In genomic region chr8:34664429-34664828, GRCm38 (mm10) we compare ENCODE assay signal across 30 mouse cellular contexts.
"Had no signal": no experiment of that assay in that cellular context is flagged by ENCODE, and none has a peak within 500 bp of the region (broad histone marks: within the 10 kb centered on the region; RNA-seq: fewer than 3 reads in every experiment).

No protein-coding gene starts in this region.

- H3K27me3 ChIP-seq: limb, embryonic 12.5 days; limb, embryonic 13.5 days; limb, embryonic 15.5 days; liver, embryonic 12.5 days; liver, embryonic 13.5 days; liver, embryonic 15.5 days; lung, embryonic 15.5 days; megakaryocyte, embryonic 14.5 days; midbrain, embryonic 12.5 days; midbrain, embryonic 13.5 days had no signal

- H3K9ac ChIP-seq: limb, embryonic 12.5 days; limb, embryonic 13.5 days; limb, embryonic 15.5 days; liver, embryonic 12.5 days; liver, embryonic 13.5 days; liver, embryonic 14.5 days; liver, embryonic 15.5 days; liver, postnatal 0 days; lung, embryonic 14.5 days; lung, embryonic 15.5 days; midbrain, embryonic 12.5 days; midbrain, embryonic 13.5 days had no signal

- H3K4me1 ChIP-seq: limb, embryonic 10.5 days; limb, embryonic 12.5 days; limb, embryonic 13.5 days; limb, embryonic 15.5 days; liver, embryonic 12.5 days; liver, embryonic 13.5 days; liver, embryonic 15.5 days; lung, embryonic 15.5 days; midbrain, embryonic 10.5 days; midbrain, embryonic 12.5 days; midbrain, embryonic 13.5 days had no signal

- H3K36me3 ChIP-seq: limb, embryonic 10.5 days; limb, embryonic 12.5 days; limb, embryonic 13.5 days; limb, embryonic 15.5 days; liver, embryonic 12.5 days; liver, embryonic 13.5 days; liver, embryonic 15.5 days; lung, embryonic 15.5 days; midbrain, embryonic 10.5 days; midbrain, embryonic 12.5 days; midbrain, embryonic 13.5 days had no signal

- H3K4me3 ChIP-seq: left cerebral cortex, adult 2 months; limb, embryonic 10.5 days; limb, embryonic 12.5 days; limb, embryonic 13.5 days; limb, embryonic 15.5 days; liver, embryonic 12.5 days; liver, embryonic 13.5 days; liver, embryonic 15.5 days; lung, embryonic 15.5 days; megakaryocyte, embryonic 14.5 days; midbrain, embryonic 10.5 days; midbrain, embryonic 12.5 days; midbrain, embryonic 13.5 days; myocyte had no signal

- H3K27ac ChIP-seq: left cerebral cortex, adult 2 months; limb, embryonic 10.5 days; limb, embryonic 12.5 days; limb, embryonic 13.5 days; limb, embryonic 15.5 days; liver, embryonic 12.5 days; liver, embryonic 13.5 days; liver, embryonic 14.5 days; liver, embryonic 15.5 days; lung, embryonic 15.5 days; macrophage; midbrain, embryonic 10.5 days; midbrain, embryonic 12.5 days; midbrain, embryonic 13.5 days had no signal

- H3K4me2 ChIP-seq: limb, embryonic 12.5 days; limb, embryonic 13.5 days; limb, embryonic 15.5 days; liver, embryonic 11.5 days; liver, embryonic 12.5 days; liver, embryonic 13.5 days; liver, embryonic 15.5 days; lung, embryonic 14.5 days; lung, embryonic 15.5 days; midbrain, embryonic 12.5 days; midbrain, embryonic 13.5 days had no signal

- DNase-seq: left cerebral cortex, postnatal 4 days; liver; liver, embryonic 13.5 days; liver, postnatal 0 days; lung, adult 18-20 months; lung, adult 2 months; lung, embryonic 14.5 days; lung, postnatal 10 days; lung, postnatal 14 days; lung, postnatal 36 days; lung, postnatal 4 days; midbrain, embryonic 14.5 days had no signal

- H3K9me3 ChIP-seq: limb, embryonic 10.5 days; limb, embryonic 12.5 days; limb, embryonic 13.5 days; limb, embryonic 15.5 days; liver, embryonic 12.5 days; liver, embryonic 13.5 days; liver, embryonic 15.5 days; lung, embryonic 15.5 days; megakaryocyte, embryonic 14.5 days; midbrain, embryonic 10.5 days; midbrain, embryonic 12.5 days; midbrain, embryonic 13.5 days had no signal

- ATAC-seq: liver, embryonic 12.5 days; liver, postnatal 0 days; lung, postnatal 0 days; midbrain, embryonic 13.5 days; midbrain, embryonic 16.5 days had no signal
